Mouse (Mus musculus) cerebellum, adult 2 months (tissue): ENCODE results near the gene Samt3.

Experiments
- CTCF ChIP-seq: fragments of 200-500 bp; IDR thresholded peaks from 2 replicates; pipeline ENCODE4 v1.5.1; 2011; ENCODE audit warnings: low read depth, mild to moderate bottlenecking, control low read depth, low read length, moderate library complexity, borderline replicate concordance; ENCODE audit not compliant: insufficient read depth
- POLR2A ChIP-seq: fragments of 200-500 bp; IDR thresholded peaks from 2 replicates; pipeline ENCODE4 v1.6.1; 2011; ENCODE audit warnings: low read length, control low read depth, borderline replicate concordance; ENCODE audit not compliant: insufficient read depth

DNA sequence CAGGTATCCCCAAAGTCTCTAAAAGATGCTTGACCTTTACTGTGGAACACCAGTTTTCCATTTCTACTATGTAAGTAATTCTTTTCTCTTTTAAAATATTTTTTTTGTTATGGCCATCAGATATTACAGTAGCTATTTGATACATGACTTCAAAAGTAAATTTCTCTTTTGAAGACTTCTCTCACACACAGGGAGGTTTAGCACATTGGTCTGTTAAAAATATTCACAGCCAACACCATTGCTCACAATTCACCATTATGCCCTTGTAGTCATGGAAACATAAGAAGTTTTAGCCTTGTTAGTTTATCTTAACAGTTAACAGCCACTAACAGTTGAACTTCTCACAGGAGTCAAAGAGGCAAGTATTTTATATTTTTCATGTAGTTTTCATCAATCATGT is at the start of gene Samt3:
- no peak for TF ChIP-seq CTCF
- no peak for TF ChIP-seq POLR2A
